ENCODE assay signal across 27 mouse cellular contexts in genomic region chr15:57461284-57461683, GRCm38 (mm10). TPM values are rescaled to one million over a fixed set of nuclear protein-coding genes. Genes with fewer than 3 reads are reported as not detected.
"Had no signal": no experiment of that assay in that cellular context is flagged by ENCODE, and none has a peak within 500 bp of the region (broad histone marks: within the 10 kb centered on the region; RNA-seq: fewer than 3 reads in every experiment).

No protein-coding gene starts in this region.

- ATAC-seq: liver, postnatal 0 days; lung, postnatal 0 days had no signal

- H3K27ac ChIP-seq: kidney, postnatal 0 days; layer of hippocampus, adult 2 months; limb, embryonic 10.5 days; limb, embryonic 13.5 days; liver, embryonic 14.5 days; neural tube, embryonic 12.5 days; neural tube, embryonic 15.5 days; stomach, embryonic 15.5 days had no signal

- H3K4me1 ChIP-seq: limb, embryonic 10.5 days; limb, embryonic 13.5 days; megakaryocyte, embryonic 14.5 days; neural tube, embryonic 12.5 days; neural tube, embryonic 15.5 days; stomach, embryonic 15.5 days had no signal

- H3K4me3 ChIP-seq: layer of hippocampus, adult 2 months; limb, embryonic 10.5 days; limb, embryonic 13.5 days; megakaryocyte, embryonic 14.5 days; neural tube, embryonic 12.5 days; neural tube, embryonic 15.5 days; stomach, embryonic 15.5 days had no signal

- H3K27me3 ChIP-seq: limb, embryonic 13.5 days; megakaryocyte, embryonic 14.5 days; neural tube, embryonic 12.5 days; neural tube, embryonic 15.5 days; stomach, embryonic 15.5 days had no signal

- H3K36me3 ChIP-seq: limb, embryonic 10.5 days; limb, embryonic 13.5 days; neural tube, embryonic 12.5 days; neural tube, embryonic 15.5 days; stomach, embryonic 15.5 days had no signal

- H3K4me2 ChIP-seq: limb, embryonic 13.5 days; lung, embryonic 14.5 days; midbrain, embryonic 11.5 days; neural tube, embryonic 12.5 days; neural tube, embryonic 15.5 days; stomach, embryonic 15.5 days had no signal

- DNase-seq: kidney, adult 2 months; kidney, postnatal 25 days; layer of hippocampus, adult 9-11 months; liver; liver, postnatal 0 days; lung, embryonic 14.5 days; midbrain, embryonic 14.5 days; right cerebral cortex, adult 18-20 months; right cerebral cortex, postnatal 25 days; spleen, adult 18-20 months; thymus, postnatal 25 days had no signal

- H3K9me3 ChIP-seq: limb, embryonic 10.5 days; limb, embryonic 13.5 days; megakaryocyte, embryonic 14.5 days; neural tube, embryonic 12.5 days; neural tube, embryonic 15.5 days; stomach, embryonic 15.5 days had no signal

- H3K9ac ChIP-seq: limb, embryonic 13.5 days; liver, embryonic 14.5 days; liver, postnatal 0 days; lung, embryonic 14.5 days; neural tube, embryonic 12.5 days; neural tube, embryonic 15.5 days; stomach, embryonic 15.5 days had no signal

RNA-seq across cellular contexts. Expression of gene Slc22a22, which starts 16.1 kb away (rescaled TPM):
- total RNA-seq: layer of hippocampus, adult 2 months; layer of hippocampus, postnatal 25 days; left cerebral cortex, adult 18-20 months; left cerebral cortex, postnatal 25 days had no signal
- polyA plus RNA-seq: large intestine, adult 2 months; limb, embryonic 10.5 days; limb, embryonic 13.5 days; liver, embryonic 14.5 days; liver, postnatal 0 days; lung, embryonic 14.5 days; lung, postnatal 0 days; midbrain, embryonic 11.5 days; midbrain, embryonic 14.5 days; neural tube, embryonic 12.5 days; neural tube, embryonic 15.5 days; stomach, embryonic 15.5 days; thymus, postnatal 0 days had no signal
